Mouse (Mus musculus) ES-E14 (cell line): ENCODE measurements around the gene Igfbp6. TPM values are rescaled to one million over a fixed set of nuclear protein-coding genes. Genes with fewer than 3 reads are reported as not detected.

ENCODE experiments used
- DNase-seq: peaks from one replicate; pipeline ENCODE4 v3.0.0-alpha.2; 2013; ENCODE audit warnings: low read depth, low spot score
- H3K27ac ChIP-seq: 2 replicates; pipeline ENCODE4 v1.5.1; 2012; ENCODE audit warnings: low read depth, mild to moderate bottlenecking, low read length, moderate library complexity, mixed read lengths; ENCODE audit not compliant: poor library complexity, insufficient read depth, severe bottlenecking
- H3K36me3 ChIP-seq: 2 replicates; pipeline ENCODE4 v1.6.1; 2012; ENCODE audit warnings: mild to moderate bottlenecking, low read length, moderate library complexity, mixed read lengths; ENCODE audit not compliant: control insufficient read depth, poor library complexity, insufficient read depth, severe bottlenecking
- H3K4me1 ChIP-seq, 2 experiments: fragments of 150-350 bp in 1 of 2; sonication (generic) in 1 of 2; 2 replicates each; pipeline ENCODE4 v1.6.1; 2012; ENCODE audit warnings: low read length in 2 of 2, mild to moderate bottlenecking in 1 of 2, mixed read lengths in 1 of 2; ENCODE audit not compliant: control insufficient read depth in 2 of 2, insufficient read depth in 2 of 2, poor library complexity in 1 of 2
- H3K4me3 ChIP-seq, 2 experiments: fragments of 150-350 bp in 1 of 2; sonication (generic) in 1 of 2; 2 replicates each; pipeline ENCODE4 v1.5.1; 2012; ENCODE audit warnings: low read length in 2 of 2, low read depth in 1 of 2, mild to moderate bottlenecking in 1 of 2, mixed read lengths in 1 of 2; ENCODE audit not compliant: insufficient read depth in 1 of 2, poor library complexity in 1 of 2, severe bottlenecking in 1 of 2
- H3K9ac ChIP-seq: 2 replicates; pipeline ENCODE4 v1.6.1; 2012; ENCODE audit warnings: low read depth, mild to moderate bottlenecking, low read length, mixed read lengths; ENCODE audit not compliant: poor library complexity, insufficient read depth, severe bottlenecking
- H3K9me3 ChIP-seq: fragments of 150-350 bp; sonication (generic); 2 replicates; pipeline ENCODE4 v1.6.1; 2012; ENCODE audit warnings: low read depth, mild to moderate bottlenecking, low read length; ENCODE audit not compliant: control insufficient read depth, insufficient read depth
- CHD2 ChIP-seq: IDR thresholded peaks from 2 replicates; pipeline ENCODE4 v1.6.1; 2014; ENCODE audit warnings: mild to moderate bottlenecking, low read depth, low read length, inconsistent platforms
- HCFC1 ChIP-seq: IDR thresholded peaks from 2 replicates; pipeline ENCODE4 v1.6.1; 2012; ENCODE audit warnings: low read length, inconsistent platforms, borderline replicate concordance; ENCODE audit not compliant: insufficient read depth
- MAFK ChIP-seq: IDR thresholded peaks from 2 replicates; pipeline ENCODE4 v1.6.1; 2014; ENCODE audit warnings: mild to moderate bottlenecking, low read depth, low read length, inconsistent platforms; ENCODE audit not compliant: insufficient read depth
- ZC3H11A ChIP-seq: IDR thresholded peaks from 2 replicates; pipeline ENCODE4 v1.6.1; 2012; ENCODE audit warnings: low read depth, mild to moderate bottlenecking, inconsistent platforms, low read length, borderline replicate concordance
- ZNF384 ChIP-seq: IDR thresholded peaks from 2 replicates; pipeline ENCODE4 v1.6.1; 2012; ENCODE audit warnings: low read depth, low read length, inconsistent platforms
- in situ Hi-C, 2 experiments: fragments of 600-800 bp; cut with MboI; formaldehyde crosslinking; loops; one replicate each; pipeline ENCODE4 v1.15.1; 2025; ENCODE audit warnings: low sequenced_read_pairs in 2 of 2, inconsistent platforms in 1 of 2; ENCODE audit not compliant: unreplicated experiment in 2 of 2
- total RNA-seq: library from RNA; depleted of rRNA; stranded (reverse); fragments of 300-350 nt; gene quantifications from 2 replicates; pipeline ENCODE4 v1.2.3, GENCODE M21; 2012; rRNA removed

Gene Igfbp6
- 4.2 and 7.5 TPM in 2 replicates for total RNA-seq

DNA sequence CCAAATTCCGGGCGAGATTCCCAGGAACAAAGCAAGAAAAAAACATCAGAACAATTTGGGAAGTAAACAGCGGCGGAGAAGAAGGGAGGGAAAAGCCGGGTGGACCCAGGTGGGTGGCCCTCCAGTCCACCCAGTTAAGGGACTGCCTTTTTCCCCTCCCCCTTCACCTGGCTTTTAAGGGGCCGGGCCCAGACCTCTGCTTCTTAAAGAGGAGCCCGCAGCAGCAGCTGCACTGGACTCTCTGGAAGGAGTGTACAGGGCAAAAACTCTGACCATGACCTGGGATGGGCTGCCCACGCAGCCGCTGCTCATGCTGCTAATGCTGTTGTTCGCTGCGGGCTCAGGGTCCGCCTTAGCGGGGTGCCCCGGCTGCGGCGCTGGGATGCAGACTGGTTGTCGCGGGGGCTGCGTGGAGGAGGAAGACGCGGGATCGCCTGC is at the start of gene Igfbp6:
TSS of gene Igfbp6 (plus strand) at position 89 of the 438 bp plus-strand sequence.
- in situ Hi-C loops: no loop called here
- peaks cover 0 to 2% of the 10 kb centered on the region in 2 experiments; a peak in 1 of 4 replicates for H3K4me1 ChIP-seq
- H3K9ac ChIP-seq: 0 out of 2 replicates have a peak within 1 kb of the TSS, but pooled peaks have one; percentile 4
- no peak for TF ChIP-seq ZNF384
- no peak for TF ChIP-seq MAFK
- H3K4me3 ChIP-seq: peak within 1 kb of the TSS; percentile 44 to 54
- H3K36me3 ChIP-seq: no peaks in the 10 kb centered on the region
- DNase-seq: no peak
- no peaks in the 10 kb centered on the region for H3K9me3 ChIP-seq
- no peak within 1 kb of the TSS for H3K27ac ChIP-seq

GRCm38 (mm10) chr15:102094988-102095387 is 49.2 kb upstream of the Igfbp6 start:
- TF ChIP-seq CHD2: no peak
- TF ChIP-seq HCFC1: no peak
- TF ChIP-seq ZC3H11A: no peak
- TF ChIP-seq MAFK: no peak
- no peak for TF ChIP-seq ZNF384
- peaks cover 0 to 12% of the 10 kb centered on the region in 2 experiments; a peak in 1 of 4 replicates for H3K4me1 ChIP-seq
- peaks cover 71% of the 10 kb centered on the region for H3K36me3 ChIP-seq
- no peaks in the 10 kb centered on the region for H3K9me3 ChIP-seq
- DNase-seq: no peak
- H3K27ac ChIP-seq: no peak overlapping the region
- H3K4me3 ChIP-seq: no peak overlapping the region
- H3K9ac ChIP-seq: no peak overlapping the region
- in situ Hi-C loops: loop anchor here in 1 of 2 experiments (25.0 kb wide), 1 partner anchor 392 kb away; no protein-coding TSS in a partner anchor

DNA sequence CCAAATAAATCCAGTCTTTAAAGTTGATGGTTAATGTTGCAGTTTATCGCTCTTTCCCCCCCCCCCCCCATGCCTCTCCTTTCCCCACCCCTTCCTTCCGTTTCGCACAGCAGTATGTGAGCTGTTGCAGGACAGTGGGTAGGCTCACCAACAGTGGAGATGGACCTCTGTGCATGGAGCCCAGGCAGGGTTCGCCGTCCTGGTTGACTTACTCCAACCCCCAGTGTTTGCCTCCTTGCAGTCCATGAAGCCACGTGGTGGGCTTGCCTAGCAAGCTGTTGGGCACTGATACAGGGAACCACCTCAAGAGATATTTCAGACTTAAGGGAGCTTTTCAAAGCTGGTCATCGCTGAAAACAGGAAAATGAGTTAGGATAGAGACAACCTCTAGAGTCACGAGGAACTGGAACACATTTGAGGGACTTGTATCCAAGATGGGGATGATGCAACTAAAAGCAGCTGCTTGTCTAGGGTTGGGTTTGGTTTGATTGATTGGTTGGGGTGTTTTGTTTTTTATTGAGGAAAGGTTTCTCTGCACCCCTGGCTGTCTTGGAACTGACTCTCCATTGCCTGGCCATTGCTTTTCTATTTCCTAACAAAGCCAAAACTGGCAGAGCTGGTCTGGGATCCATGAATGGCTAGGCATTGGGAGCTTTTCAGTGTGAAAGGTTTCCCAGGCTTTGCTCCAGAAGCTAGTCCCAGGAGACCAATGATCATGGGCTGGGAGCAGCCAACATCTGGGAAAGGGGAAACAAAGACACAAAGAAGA is 46.8 kb upstream of the Igfbp6 start:
- in situ Hi-C loops: loop anchor here in 1 of 2 experiments (25.0 kb wide), 1 partner anchor 390 kb away; no protein-coding TSS in a partner anchor
- H3K9me3 ChIP-seq: no peaks in the 10 kb centered on the region
- no peak overlapping the region for H3K27ac ChIP-seq
- peaks cover 53% of the 10 kb centered on the region for H3K36me3 ChIP-seq
- no peak overlapping the region for H3K4me3 ChIP-seq
- TF ChIP-seq HCFC1 (no peak), ZNF384 (no peak), CHD2 (no peak), ZC3H11A (no peak), MAFK (no peak)
- no peak for DNase-seq
- H3K9ac ChIP-seq: no peak overlapping the region
- peaks cover 7 to 30% of the 10 kb centered on the region in 2 experiments; a peak in 3 of 4 replicates for H3K4me1 ChIP-seq

GRCm38 (mm10) chr15:102097991-102098555 is 46.1 kb upstream of the Igfbp6 start:
- TF ChIP-seq CHD2 (no peak), ZNF384 (no peak), HCFC1 (no peak), MAFK (no peak), ZC3H11A (no peak)
- Histone ChIP-seq H3K9ac (no peak overlapping the region), H3K36me3 (peaks cover 46% of the 10 kb centered on the region), H3K9me3 (no peaks in the 10 kb centered on the region), H3K4me3 (no peak overlapping the region), H3K27ac (no peak overlapping the region), H3K4me1 (peaks cover 7 to 36% of the 10 kb centered on the region in 2 experiments; a peak in 3 of 4 replicates)
- in situ Hi-C loops: loop anchor here in 1 of 2 experiments (25.0 kb wide), 1 partner anchor 389 kb away; no protein-coding TSS in a partner anchor
- no peak for DNase-seq
